ENCODE assay signal across 20 mouse cellular contexts in the genomic region with DNA sequence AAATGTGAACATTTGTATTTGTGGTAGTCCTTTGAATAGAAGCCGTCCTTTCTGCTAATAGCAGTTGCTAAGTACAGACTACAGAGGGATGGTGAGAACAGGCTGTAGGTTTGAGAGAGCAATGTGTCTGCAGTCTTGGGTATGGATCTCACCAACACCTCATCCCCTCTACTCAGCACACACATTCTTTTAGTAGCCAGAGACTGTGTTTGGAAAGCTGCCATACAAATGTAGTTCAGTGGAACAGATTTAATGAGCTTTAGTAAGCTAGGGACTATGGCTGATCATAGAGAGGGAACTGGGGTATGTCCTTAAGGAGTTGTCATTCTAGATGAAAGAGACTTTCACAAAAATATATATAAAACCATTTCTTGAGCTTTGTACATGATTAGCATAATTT. TPM values are rescaled to one million over a fixed set of nuclear protein-coding genes. Genes with fewer than 3 reads are reported as not detected.
DNase-seq lines count a peak whose midpoint lies in the region; TF ChIP-seq lines count a peak whose summit lies in the region.
"Had no signal": no experiment of that assay in that cellular context is flagged by ENCODE, and none has a peak within 500 bp of the region (broad histone marks: within the 10 kb centered on the region; RNA-seq: fewer than 3 reads in every experiment).

No protein-coding gene starts in this region.

- TF ChIP-seq POLR2A in kidney, adult 2 months (IDR thresholded peaks at IDR 0.05; ENCODE audit: low read depth, low read length), result no peak
- no peak for TF ChIP-seq POLR2A in brain, embryonic 14.5 days (IDR thresholded peaks at IDR 0.05; ENCODE audit: borderline replicate concordance, extremely low read depth, insufficient read depth, insufficient read length, poor library complexity, severe bottlenecking)

- no peaks in the 10 kb centered on the region for H3K36me3 ChIP-seq in kidney, adult 2 months (ENCODE audit: control insufficient read depth, insufficient read depth, low read length)
- H3K36me3 ChIP-seq: intestine, embryonic 15.5 days; kidney, embryonic 15.5 days; limb, embryonic 12.5 days; liver, embryonic 13.5 days; stomach, embryonic 15.5 days had no signal

- H3K27me3 ChIP-seq in kidney, adult 2 months (replicated peaks; ENCODE audit: control insufficient read depth, insufficient read depth, low read length), result no peaks in the 10 kb centered on the region
- H3K27me3 ChIP-seq: intestine, embryonic 15.5 days; kidney, embryonic 15.5 days; limb, embryonic 12.5 days; liver, embryonic 13.5 days; stomach, embryonic 15.5 days had no signal

- no peak overlapping the region for H3K27ac ChIP-seq in kidney, adult 2 months (ENCODE audit: insufficient read depth, low read depth, low read length)
- H3K27ac ChIP-seq: hindbrain, embryonic 14.5 days; intestine, embryonic 15.5 days; kidney, embryonic 15.5 days; left cerebral cortex, adult 2 months; stomach, embryonic 15.5 days had no signal

- no peak for TF ChIP-seq CTCF in kidney, adult 2 months (conservative IDR thresholded peaks at IDR 0.05; ENCODE audit: insufficient read depth, insufficient read length, low read depth, low read length)
- no peak for TF ChIP-seq CTCF in brain, embryonic 14.5 days (IDR thresholded peaks at IDR 0.05; ENCODE audit: borderline replicate concordance, extremely low read depth, insufficient read depth, insufficient read length)

- DNase-seq in heart, adult 11 months, result peak; percentile 31
- DNase-seq in heart, postnatal 14 days, result no peak
- peak; percentile 47 for DNase-seq in kidney, adult 2 months
- no peak for DNase-seq in kidney, adult 8-10 months
- peak; percentile 19 for DNase-seq in lung, postnatal 10 days
- DNase-seq in lung, adult 18-20 months, result no peak
- peak; percentile 57 for DNase-seq in brain, embryonic 14.5 days (ENCODE audit: low read depth)
- DNase-seq: adrenal gland, postnatal 36 days; gastrocnemius, postnatal 36 days; kidney, postnatal 4 days; layer of hippocampus, adult 9-11 months; liver, embryonic 13.5 days; thymus, adult 18-20 months; thymus, postnatal 4 days had no signal

- H3K4me3 ChIP-seq in kidney, adult 2 months (ENCODE audit: insufficient read depth, low read depth, low read length), result no peak overlapping the region
- H3K4me3 ChIP-seq: intestine, embryonic 15.5 days; kidney, embryonic 15.5 days; left cerebral cortex, adult 2 months; limb, embryonic 12.5 days; liver, embryonic 13.5 days; stomach, embryonic 15.5 days had no signal

- H3K4me1 ChIP-seq in kidney, adult 2 months (ENCODE audit: control insufficient read depth, insufficient read depth, low read length), result peaks cover 20% of the 10 kb centered on the region

- intact Hi-C loops in heart, postnatal 14 days (cut with DNase I), result loop anchor here (5.0 kb wide), 1 partner anchor 50 kb away; no protein-coding TSS in a partner anchor

- 88% methylated on average over 1 of the region's 1 CpGs for WGBS in kidney, adult 2 months

RNA-seq across cellular contexts. Expression of gene Numa1, which starts 33.3 kb away (rescaled TPM):
- 10 to 100 TPM; 90.0 to 95.3 TPM for total RNA-seq in heart, postnatal 14 days (2021)
- 71.8 and 77.5 TPM in 2 replicates for polyA plus RNA-seq in kidney, adult 2 months (2012; rRNA removed)
- polyA plus RNA-seq in brain, embryonic 14.5 days (2012; rRNA removed), result 72.1 and 104 TPM in 2 replicates

RNA-seq across cellular contexts. Expression of gene Lrrc51, which starts 33.6 kb away (rescaled TPM):
- 1 to 10 TPM; 2.9 to 3.9 TPM for total RNA-seq in heart, postnatal 14 days (2021)
- polyA plus RNA-seq in kidney, adult 2 months (2012; rRNA removed), result 19.6 and 21.6 TPM in 2 replicates
- 10.8 and 13.1 TPM in 2 replicates for polyA plus RNA-seq in brain, embryonic 14.5 days (2012; rRNA removed)

RNA-seq across cellular contexts. Expression of gene Il18bp, which starts 51.2 kb away (rescaled TPM):
- 1 to 10 TPM; 5.1 to 6.4 TPM for total RNA-seq in heart, postnatal 14 days (2021)
- polyA plus RNA-seq in kidney, adult 2 months (2012; rRNA removed), result 18.9 and 22.9 TPM in 2 replicates
- 18.4 and 19.6 TPM in 2 replicates for polyA plus RNA-seq in brain, embryonic 14.5 days (2012; rRNA removed)

Comparison
In these comparisons a context has a peak if more than half of its experiments do, and no peak if none do; other contexts are left out.
1. DNase-seq: peak in heart, adult 11 months (single experiment), kidney, adult 2 months (single experiment), lung, postnatal 10 days (single experiment) and brain, embryonic 14.5 days (single experiment); none in heart, postnatal 14 days (0 of 2), kidney, adult 8-10 months (0 of 2) and lung, adult 18-20 months (0 of 2).